Mouse (Mus musculus) MEL (cell line): ENCODE results near the gene Styk1. TPM values are rescaled to one million over a fixed set of nuclear protein-coding genes. Genes with fewer than 3 reads are reported as not detected.
A peak's percentile ranks its signal among the peaks of the same experiment; 100 is the strongest.

ENCODE experiments used
- DNase-seq: peaks from one replicate; pipeline ENCODE4 v3.0.0; 2011; ENCODE audit warnings: low read depth, low spot score
- H3K27ac ChIP-seq: 2 replicates; pipeline ENCODE4 v1.5.1; 2012; ENCODE audit warnings: low read depth, mild to moderate bottlenecking, control low read depth, low read length, moderate library complexity; ENCODE audit not compliant: control insufficient read depth
- H3K27me3 ChIP-seq, 2 experiments: fragments of 150-350 bp in 1 of 2; sonication (generic) in 1 of 2; 2 replicates each; pipeline ENCODE4 v1.6.1; 2012; ENCODE audit warnings: low read length in 2 of 2, mild to moderate bottlenecking in 2 of 2, improper control_type of control experiment in 1 of 2, moderate library complexity in 1 of 2; ENCODE audit not compliant: insufficient read depth in 2 of 2, control insufficient read depth in 1 of 2
- H3K36me3 ChIP-seq, 2 experiments: 2 replicates each; pipeline ENCODE4 v1.6.1; 2012 to 2014; ENCODE audit warnings: low read length in 2 of 2, improper control_type of control experiment in 1 of 2, inconsistent platforms in 1 of 2, mild to moderate bottlenecking in 1 of 2; ENCODE audit not compliant: insufficient read depth in 2 of 2, control insufficient read depth in 1 of 2
- H3K4me1 ChIP-seq, 2 experiments: fragments of 150-350 bp in 1 of 2; sonication (generic) in 1 of 2; 2 replicates each; pipeline ENCODE4 v1.6.1; 2012; ENCODE audit warnings: low read length in 2 of 2, improper control_type of control experiment in 1 of 2, mild to moderate bottlenecking in 1 of 2; ENCODE audit not compliant: insufficient read depth in 2 of 2, control insufficient read depth in 1 of 2
- H3K4me3 ChIP-seq, 2 experiments: fragments of 150-350 bp in 1 of 2; sonication (generic) in 1 of 2; 2 replicates each; pipeline ENCODE4 v1.5.1; 2012; ENCODE audit warnings: low read depth in 2 of 2, low read length in 2 of 2, mild to moderate bottlenecking in 2 of 2, moderate library complexity in 2 of 2, control low read depth in 1 of 2, improper control_type of control experiment in 1 of 2; ENCODE audit not compliant: control insufficient read depth in 1 of 2, insufficient read depth in 1 of 2
- H3K79me2 ChIP-seq: 2 replicates; pipeline ENCODE4 v1.6.1; 2012; ENCODE audit warnings: mild to moderate bottlenecking, low read length, moderate library complexity; ENCODE audit not compliant: control insufficient read depth, poor library complexity, insufficient read depth
- H3K9ac ChIP-seq: 2 replicates; pipeline ENCODE4 v1.6.1; 2012; ENCODE audit warnings: low read depth, mild to moderate bottlenecking, control low read depth, low read length, moderate library complexity; ENCODE audit not compliant: control insufficient read depth, poor library complexity, severe bottlenecking
- H3K9me3 ChIP-seq: fragments of 150-350 bp; sonication (generic); replicated peaks from 2 replicates; pipeline ENCODE4 v1.6.1; 2012; ENCODE audit warnings: mild to moderate bottlenecking, low read length, improper control_type of control experiment, moderate library complexity; ENCODE audit not compliant: insufficient read depth
- BHLHE40 ChIP-seq: IDR thresholded peaks from 2 replicates; pipeline ENCODE4 v1.6.1; 2012; ENCODE audit warnings: low read depth, mild to moderate bottlenecking, inconsistent platforms, low read length, improper control_type of control experiment, borderline replicate concordance
- CHD1 ChIP-seq: IDR thresholded peaks from 2 replicates; pipeline ENCODE4 v1.6.1; 2012; ENCODE audit warnings: low read depth, mild to moderate bottlenecking, inconsistent platforms, low read length, improper control_type of control experiment
- CHD2 ChIP-seq: IDR thresholded peaks from 2 replicates; pipeline ENCODE4 v1.6.1; 2011; ENCODE audit warnings: low read length, improper control_type of control experiment
- E2F4 ChIP-seq: IDR thresholded peaks from 2 replicates; pipeline ENCODE4 v1.6.1; 2011; ENCODE audit warnings: low read depth, low read length, improper control_type of control experiment, borderline replicate concordance
- ETS1 ChIP-seq: IDR thresholded peaks from 2 replicates; pipeline ENCODE4 v1.6.1; 2012; ENCODE audit warnings: low read depth, mild to moderate bottlenecking, inconsistent platforms, low read length, improper control_type of control experiment, moderate library complexity
- MAFK ChIP-seq: IDR thresholded peaks from 2 replicates; pipeline ENCODE4 v1.6.1; 2011; ENCODE audit warnings: low read depth, mild to moderate bottlenecking, low read length, improper control_type of control experiment, borderline replicate concordance
- MAX ChIP-seq: IDR thresholded peaks from 2 replicates; pipeline ENCODE4 v1.6.1; 2011; ENCODE audit warnings: low read length, improper control_type of control experiment
- MAZ ChIP-seq: IDR thresholded peaks from 2 replicates; pipeline ENCODE4 v1.6.1; 2012; ENCODE audit warnings: low read depth, mild to moderate bottlenecking, inconsistent platforms, low read length, improper control_type of control experiment
- MYB ChIP-seq: IDR thresholded peaks from 2 replicates; pipeline ENCODE4 v1.6.1; 2011; ENCODE audit warnings: mild to moderate bottlenecking, low read depth, low read length, improper control_type of control experiment
- MYC ChIP-seq: IDR thresholded peaks from 2 replicates; pipeline ENCODE4 v1.6.1; 2011; ENCODE audit warnings: low read depth, mild to moderate bottlenecking, low read length, improper control_type of control experiment, moderate library complexity
- NELFE ChIP-seq: IDR thresholded peaks from 2 replicates; pipeline ENCODE4 v1.6.1; 2011; ENCODE audit warnings: low read depth, low read length, improper control_type of control experiment
- RAD21 ChIP-seq: IDR thresholded peaks from 2 replicates; pipeline ENCODE4 v1.6.1; 2011; ENCODE audit warnings: mild to moderate bottlenecking, low read depth, low read length, improper control_type of control experiment
- SIN3A ChIP-seq: IDR thresholded peaks from 2 replicates; pipeline ENCODE4 v1.6.1; 2012; ENCODE audit warnings: low read length, improper control_type of control experiment, inconsistent platforms
- SMC3 ChIP-seq: IDR thresholded peaks from 2 replicates; pipeline ENCODE4 v1.6.1; 2011; ENCODE audit warnings: low read depth, low read length, improper control_type of control experiment
- TBP ChIP-seq: IDR thresholded peaks from 2 replicates; pipeline ENCODE4 v1.8.0; 2011; ENCODE audit warnings: low read depth, low read length, improper control_type of control experiment
- UBTF ChIP-seq: IDR thresholded peaks from 2 replicates; pipeline ENCODE4 v1.6.1; 2012; ENCODE audit warnings: low read depth, mild to moderate bottlenecking, inconsistent platforms, low read length, improper control_type of control experiment, moderate library complexity, borderline replicate concordance; ENCODE audit not compliant: insufficient read depth
- ZC3H11A ChIP-seq: IDR thresholded peaks from 2 replicates; pipeline ENCODE4 v1.6.1; 2012; ENCODE audit warnings: low read depth, mild to moderate bottlenecking, inconsistent platforms, low read length, improper control_type of control experiment
- ZKSCAN1 ChIP-seq: IDR thresholded peaks from 2 replicates; pipeline ENCODE4 v1.6.1; 2012; ENCODE audit warnings: low read depth, mild to moderate bottlenecking, inconsistent platforms, low read length, improper control_type of control experiment, moderate library complexity
- ZNF384 ChIP-seq: IDR thresholded peaks from 2 replicates; pipeline ENCODE4 v1.6.1; 2012; ENCODE audit warnings: low read depth, mild to moderate bottlenecking, inconsistent platforms, low read length, improper control_type of control experiment
- polyA plus RNA-seq, 2 experiments: library from polyadenylated mRNA; stranded (reverse) in 1 of 2; unstranded in 1 of 2; fragments of >175 nt in 1 of 2; fragments of >200 nt in 1 of 2; gene quantifications; 2 replicates each; pipeline versions ENCODE4 v1.2.1 to v1.2.4; 2012; ENCODE audit warnings: low replicate concordance in 2 of 2, low read depth in 1 of 2; ENCODE audit not compliant: insufficient read length in 2 of 2, insufficient read depth in 1 of 2, missing spikeins in 1 of 2
- total RNA-seq: library from RNA; depleted of rRNA; stranded (reverse); fragments of 300-350 nt; gene quantifications from 2 replicates; pipeline ENCODE4 v1.2.3, GENCODE M21; 2012

The Styk1 gene
- total and polyA plus RNA-seq, 3 experiments: 0.11 to 0.12 TPM; not detected in 1

GRCm38 (mm10) chr6:131276659-131277058 is 76.7 kb downstream of the Styk1 start:
- Histone ChIP-seq H3K27me3 (no peaks in the 10 kb centered on the region), H3K4me1 (peaks cover 8 to 11% of the 10 kb centered on the region in 2 experiments), H3K9me3 (no peaks in the 10 kb centered on the region), H3K36me3 (peaks cover 0 to 15% of the 10 kb centered on the region in 2 experiments; a peak in 2 of 4 replicates), H3K27ac (no peak overlapping the region), H3K79me2 (no peaks in the 10 kb centered on the region), H3K4me3 (no peak overlapping the region), H3K9ac (no peak overlapping the region)
- no peak for DNase-seq
- TF ChIP-seq CHD2 (no peak), MAX (0 out of 2 replicates have a peak, but pooled peaks have one; percentile 29), RAD21 (no peak), SIN3A (0 out of 2 replicates have a peak, but pooled peaks have one; percentile 12), MAFK (no peak), NELFE (no peak)

GRCm38 (mm10) chr6:131272311-131272710 is 81.1 kb downstream of the Styk1 start:
- Histone ChIP-seq H3K4me1 (peaks cover 6 to 10% of the 10 kb centered on the region in 2 experiments), H3K27me3 (no peaks in the 10 kb centered on the region), H3K36me3 (peaks cover 0 to 9% of the 10 kb centered on the region in 2 experiments; a peak in 2 of 4 replicates), H3K9ac (no peak overlapping the region), H3K4me3 (no peak overlapping the region), H3K9me3 (no peaks in the 10 kb centered on the region), H3K79me2 (no peaks in the 10 kb centered on the region), H3K27ac (no peak overlapping the region)
- no peak for DNase-seq
- TF ChIP-seq BHLHE40 (no peak), UBTF (no peak)

- DNase-seq: no peak
- no peaks in the 10 kb centered on the region for H3K9me3 ChIP-seq
- H3K79me2 ChIP-seq: no peaks in the 10 kb centered on the region
- no peak overlapping the region for H3K9ac ChIP-seq
- no peak overlapping the region for H3K4me3 ChIP-seq
- no peaks in the 10 kb centered on the region for H3K36me3 ChIP-seq
- H3K27me3 ChIP-seq: no peaks in the 10 kb centered on the region
- H3K4me1 ChIP-seq: no peaks in the 10 kb centered on the region
- TF ChIP-seq CHD1 (no peak), MYC (no peak), ETS1 (no peak), SMC3 (no peak), ZKSCAN1 (no peak), BHLHE40 (no peak), ZNF384 (no peak), ZC3H11A (no peak), TBP (no peak), MAZ (no peak), MYB (no peak), E2F4 (no peak)
- no peak overlapping the region for H3K27ac ChIP-seq
Measured at GRCm38 (mm10) chr6:131270312-131270711, 83.1 kb downstream of the Styk1 start.
